Mouse (Mus musculus) left cerebral cortex, adult 2 months (tissue): ENCODE data around the gene Cyth3. TPM values are rescaled to one million over a fixed set of nuclear protein-coding genes. Genes with fewer than 3 reads are reported as not detected.

Experiments used
- DNase-seq, 2 experiments: peaks; one replicate each; pipeline ENCODE4 v3.0.0; 2021 to 2022; ENCODE audit warnings: low spot score in 2 of 2, mixed read lengths in 1 of 2; ENCODE audit errors: extremely low spot score in 1 of 2
- H3K27ac ChIP-seq: fragments of 200-600 bp; 2 replicates; pipeline ENCODE4 v1.8.1; 2022
- H3K4me3 ChIP-seq: fragments of 200-600 bp; 2 replicates; pipeline ENCODE4 v1.8.1; 2022
- CTCF ChIP-seq: fragments of 200-600 bp; IDR thresholded peaks from 2 replicates; pipeline ENCODE4 v1.8.1; 2022; ENCODE audit warnings: antibody characterized with exemption, mild to moderate bottlenecking, moderate library complexity
- intact Hi-C: fragments of 180-260 bp; cut with DNase I; formaldehyde crosslinking; loops from one replicate; pipeline ENCODE4 v1.15.1; 2025
- total RNA-seq, 2 experiments: library from RNA; stranded (reverse); gene quantifications; 2 replicates each; pipeline ENCODE4 v1.2.3; 2021

Gene Cyth3
- total RNA-seq, 2 experiments from 2014 or later, result 36.7 to 36.9 TPM

DNA sequence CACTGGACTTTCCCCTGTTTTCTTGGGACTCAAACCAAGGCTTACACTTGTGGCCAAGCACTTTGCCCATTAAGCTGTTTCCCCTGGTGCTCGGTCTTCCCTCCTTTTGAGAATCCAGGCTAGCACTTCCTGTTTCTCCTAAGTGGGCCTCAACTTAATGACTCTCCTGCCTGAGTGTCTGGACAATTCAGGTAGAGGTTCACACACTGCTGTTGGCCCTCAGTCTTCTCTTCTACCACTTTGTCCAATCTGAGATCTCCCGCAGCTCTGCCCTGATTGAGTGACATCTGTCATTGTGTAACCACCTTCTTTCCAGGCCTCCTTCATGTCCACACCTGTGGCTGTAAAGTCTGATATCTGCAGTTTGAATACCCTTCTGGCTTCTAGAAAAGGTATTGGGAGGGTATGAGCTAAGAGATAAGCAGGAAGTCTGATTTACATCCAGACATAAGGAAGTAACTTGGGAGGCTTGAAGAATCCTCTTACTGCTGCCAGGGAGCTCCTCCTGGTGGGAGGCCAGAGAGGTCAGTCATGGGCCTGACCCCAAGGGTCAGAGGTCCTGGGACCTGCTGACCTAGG, 127.5 kb downstream of the Cyth3 start:
- TF ChIP-seq CTCF, result no peak
- H3K4me3 ChIP-seq, result no peak overlapping the region
- intact Hi-C loops, result no loop called here
- H3K27ac ChIP-seq, result no peak overlapping the region
- DNase-seq, result no peak

DNA sequence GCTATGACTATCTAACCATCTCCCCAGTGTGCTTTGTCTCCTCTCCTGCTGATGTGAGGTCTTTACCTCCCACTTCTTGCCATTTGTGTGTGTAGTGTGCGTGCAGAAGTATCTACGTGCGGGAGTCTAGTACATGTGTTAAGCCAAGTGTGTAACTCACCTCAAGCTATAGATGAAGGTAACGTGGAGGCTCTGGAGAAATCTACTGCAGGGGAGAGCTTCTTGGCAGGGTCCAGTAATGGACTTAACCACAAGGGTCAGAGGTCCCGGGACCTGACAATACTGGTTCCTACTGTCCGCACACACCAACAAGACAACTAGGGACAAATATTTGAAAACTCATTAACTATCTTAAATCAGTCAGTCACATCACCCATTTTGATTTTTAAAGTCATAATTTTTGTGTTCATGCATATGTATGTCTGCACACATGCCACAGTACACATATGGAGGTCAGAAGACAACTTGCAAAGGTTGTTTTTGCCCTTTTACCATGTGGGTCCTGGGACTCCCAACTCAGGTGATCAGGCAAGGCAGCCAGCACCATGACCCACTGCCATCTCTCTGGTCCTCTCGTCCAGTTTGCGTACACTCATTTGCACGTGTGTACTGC, 133.4 kb downstream of the Cyth3 start:
- H3K27ac ChIP-seq, result no peak overlapping the region
- no peak overlapping the region for H3K4me3 ChIP-seq
- intact Hi-C loops, result no loop called here
- no peak for TF ChIP-seq CTCF
- no peak for DNase-seq

DNA sequence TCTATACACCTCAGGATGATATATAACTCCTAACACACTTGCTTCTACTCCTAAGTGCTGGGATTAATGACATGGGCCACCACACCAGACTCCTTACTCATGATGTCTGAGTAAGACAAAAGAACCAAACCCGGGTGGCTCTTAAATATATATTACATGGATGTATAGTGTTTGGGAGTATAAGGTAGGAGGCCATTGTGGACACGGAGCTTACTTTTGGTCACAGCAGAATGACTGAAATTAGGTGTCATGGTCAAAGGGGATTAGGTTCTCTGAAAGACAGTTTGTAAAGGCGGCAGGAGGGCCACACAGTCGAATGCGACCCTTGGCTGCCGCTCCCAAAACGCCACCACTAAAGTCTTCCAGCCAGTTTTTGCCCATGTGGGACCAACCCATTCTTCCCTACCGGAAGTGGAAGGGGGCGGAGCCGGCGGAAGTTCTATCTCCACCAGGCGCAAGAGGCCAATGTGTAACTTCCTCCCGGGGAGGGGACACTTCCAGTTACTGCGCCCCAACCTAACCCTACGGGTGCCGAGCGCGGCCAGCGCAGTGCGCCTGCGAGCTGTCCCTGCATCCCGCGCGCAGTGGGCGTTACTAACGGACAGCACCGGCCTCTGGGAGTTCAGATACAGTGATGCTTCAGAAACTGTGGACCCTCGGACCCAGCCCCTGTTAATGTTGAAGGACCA, 135.7 kb downstream of the Cyth3 start:
- peak overlapping the region; percentile 51 for H3K4me3 ChIP-seq
- H3K27ac ChIP-seq, result peak overlapping the region; percentile 53; the same call in 1 of the 2 replicates
- DNase-seq, result peak; percentile 91 to 92
- intact Hi-C loops, result loop anchor here (1.0 kb wide), 1 partner anchor 26 kb away; the partner anchor contains the start of gene Usp42
- TF ChIP-seq CTCF, result no peak

DNA sequence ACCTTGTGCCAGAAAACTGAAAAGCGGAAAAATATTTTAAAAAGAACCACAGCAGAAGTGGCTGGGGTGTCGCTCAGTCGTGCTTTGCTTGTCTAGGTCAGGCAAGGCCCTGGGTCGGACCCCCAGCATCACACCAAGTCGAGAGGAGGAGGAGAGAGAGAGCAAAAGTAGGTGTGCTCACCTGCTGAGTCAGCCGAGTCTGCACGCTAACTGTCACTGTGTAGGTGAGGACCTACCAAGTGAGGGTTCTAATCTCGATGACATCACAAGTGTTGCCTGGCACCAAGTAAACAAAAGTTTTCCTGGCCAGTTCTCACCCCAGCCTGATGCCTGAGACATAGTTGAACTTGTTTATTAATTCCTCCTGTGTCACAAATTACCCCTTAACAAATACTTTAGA, 137.3 kb downstream of the Cyth3 start:
- no peak for TF ChIP-seq CTCF
- Histone ChIP-seq H3K27ac (no peak overlapping the region), H3K4me3 (no peak overlapping the region)
- intact Hi-C loops, result no loop called here
- no peak for DNase-seq

Other genes starting within 250 kb of the Cyth3 start
- gene Kdelr2, start 218.6 kb upstream of the Cyth3 start, total RNA-seq, result 10 to 100 TPM; 33.3 to 33.4 TPM
- gene Daglb, start 157.9 kb upstream of the Cyth3 start, total RNA-seq, result 10 to 100 TPM; 32.5 to 36.1 TPM
- 100 to 1,000 TPM; 344 to 351 TPM for gene Rac1, start 94.4 kb upstream of the Cyth3 start, total RNA-seq
- 10 to 100 TPM; 25.2 to 25.4 TPM for gene Usp42, start 109.8 kb downstream of the Cyth3 start, total RNA-seq
- 10 to 100 TPM; 43.6 to 48.3 TPM for gene Eif2ak1, start 195.3 kb downstream of the Cyth3 start, total RNA-seq